Mouse (Mus musculus): ENCODE data around the gene Paqr8. TPM values are rescaled to one million over a fixed set of nuclear protein-coding genes. Genes with fewer than 3 reads are reported as not detected.

Paqr8 gene
- total and polyA plus RNA-seq, 3 experiments = 0.46 to 1.8 TPM; not detected in 1

- Histone ChIP-seq H3K4me1 (ENCODE audit: control insufficient read depth in 1 of 2, insufficient read depth in 2 of 2, low read length in 2 of 2) (no peaks in the 10 kb centered on the region), H3K9me3 (replicated peaks; ENCODE audit: insufficient read depth, low read length) (no peaks in the 10 kb centered on the region), H3K4me3 (ENCODE audit: control insufficient read depth in 1 of 2, insufficient read depth in 1 of 2, low read depth in 2 of 2, low read length in 2 of 2) (no peak overlapping the region), H3K27me3 (ENCODE audit: control insufficient read depth in 1 of 2, insufficient read depth in 2 of 2, low read length in 2 of 2) (peaks cover 0 to 5% of the 10 kb centered on the region in 2 experiments; a peak in 1 of 4 replicates), H3K36me3 (ENCODE audit: control insufficient read depth in 1 of 2, insufficient read depth in 2 of 2, low read length in 2 of 2) (no peaks in the 10 kb centered on the region), H3K27ac (ENCODE audit: control insufficient read depth, low read depth, low read length) (no peak overlapping the region), H3K79me2 (ENCODE audit: control insufficient read depth, insufficient read depth, low read length, poor library complexity) (no peaks in the 10 kb centered on the region), H3K9ac (ENCODE audit: control insufficient read depth, low read depth, low read length, poor library complexity, severe bottlenecking) (no peak overlapping the region)
- no peak for DNase-seq (ENCODE audit: low read depth, low spot score)
- no peak for TF ChIP-seq GATA1 (IDR thresholded peaks at IDR 0.05; ENCODE audit: low read depth, low read length)
- TF ChIP-seq UBTF (IDR thresholded peaks at IDR 0.05; ENCODE audit: borderline replicate concordance, insufficient read depth, low read depth, low read length) = no peak
- TF ChIP-seq USF2 (IDR thresholded peaks at IDR 0.05; ENCODE audit: borderline replicate concordance in 1 of 2, insufficient read depth in 1 of 2, low read depth in 1 of 2, low read length in 2 of 2) = no peak
- no peak for TF ChIP-seq GABPA (IDR thresholded peaks at IDR 0.05; ENCODE audit: low read depth, low read length)
- no peak for TF ChIP-seq EP300 (IDR thresholded peaks at IDR 0.05; ENCODE audit: low read depth in 1 of 2, low read length in 2 of 2)
- TF ChIP-seq MXI1 (IDR thresholded peaks at IDR 0.05; ENCODE audit: low read depth, low read length) = no peak
- no peak for TF ChIP-seq NRF1 (IDR thresholded peaks at IDR 0.05; ENCODE audit: insufficient read depth, low read depth, low read length, poor library complexity, severe bottlenecking)
- TF ChIP-seq CHD2 (IDR thresholded peaks at IDR 0.05; ENCODE audit: low read length) = no peak
- no peak for TF ChIP-seq E2F4 (IDR thresholded peaks at IDR 0.05; ENCODE audit: borderline replicate concordance, low read depth, low read length)
- TF ChIP-seq ETS1 (IDR thresholded peaks at IDR 0.05; ENCODE audit: low read depth, low read length) = no peak
These were observed 64.5 kb downstream of the Paqr8 start for GRCm38 (mm10) chr1:20954876-20955275.

GRCm38 (mm10) chr1:20969642-20970041, 79.2 kb downstream of the Paqr8 start:
- Histone ChIP-seq H3K36me3 (ENCODE audit: control insufficient read depth in 1 of 2, insufficient read depth in 2 of 2, low read length in 2 of 2) (no peaks in the 10 kb centered on the region), H3K4me3 (ENCODE audit: control insufficient read depth in 1 of 2, insufficient read depth in 1 of 2, low read depth in 2 of 2, low read length in 2 of 2) (no peak overlapping the region), H3K27me3 (ENCODE audit: control insufficient read depth in 1 of 2, insufficient read depth in 2 of 2, low read length in 2 of 2) (no peaks in the 10 kb centered on the region; a peak in 2 of 4 replicates), H3K4me1 (ENCODE audit: control insufficient read depth in 1 of 2, insufficient read depth in 2 of 2, low read length in 2 of 2) (no peaks in the 10 kb centered on the region), H3K9me3 (replicated peaks; ENCODE audit: insufficient read depth, low read length) (no peaks in the 10 kb centered on the region), H3K27ac (ENCODE audit: control insufficient read depth, low read depth, low read length) (no peak overlapping the region), H3K79me2 (ENCODE audit: control insufficient read depth, insufficient read depth, low read length, poor library complexity) (no peaks in the 10 kb centered on the region), H3K9ac (ENCODE audit: control insufficient read depth, low read depth, low read length, poor library complexity, severe bottlenecking) (no peak overlapping the region)
- no peak for TF ChIP-seq MAFK (IDR thresholded peaks at IDR 0.05; ENCODE audit: borderline replicate concordance, low read depth, low read length)
- TF ChIP-seq MXI1 (IDR thresholded peaks at IDR 0.05; ENCODE audit: low read depth, low read length) = no peak
- no peak for TF ChIP-seq POLR2A (IDR thresholded peaks at IDR 0.05; ENCODE audit: control insufficient read depth in 1 of 2, insufficient read depth in 1 of 2, low read depth in 1 of 2, low read length in 2 of 2, poor library complexity in 1 of 2)
- TF ChIP-seq EP300 (IDR thresholded peaks at IDR 0.05; ENCODE audit: low read depth in 1 of 2, low read length in 2 of 2) = no peak
- TF ChIP-seq NELFE (IDR thresholded peaks at IDR 0.05; ENCODE audit: low read depth, low read length) = no peak
- no peak for TF ChIP-seq NRF1 (IDR thresholded peaks at IDR 0.05; ENCODE audit: insufficient read depth, low read depth, low read length, poor library complexity, severe bottlenecking)
- TF ChIP-seq GATA1 (IDR thresholded peaks at IDR 0.05; ENCODE audit: low read depth, low read length) = no peak
- TF ChIP-seq CHD2 (IDR thresholded peaks at IDR 0.05; ENCODE audit: low read length) = no peak
- TF ChIP-seq TAL1 (IDR thresholded peaks at IDR 0.05; ENCODE audit: low read length) = no peak
- TF ChIP-seq UBTF (IDR thresholded peaks at IDR 0.05; ENCODE audit: borderline replicate concordance, insufficient read depth, low read depth, low read length) = no peak
- no peak for TF ChIP-seq ZNF384 (IDR thresholded peaks at IDR 0.05; ENCODE audit: low read depth, low read length)
- TF ChIP-seq JUND (IDR thresholded peaks at IDR 0.05; ENCODE audit: low read depth, low read length) = no peak
- no peak for TF ChIP-seq CTCF (IDR thresholded peaks at IDR 0.05 in 2 of 3, conservative IDR thresholded peaks at IDR 0.05 in 1 of 3; ENCODE audit: control insufficient read depth in 1 of 3, insufficient read depth in 1 of 3, low read depth in 2 of 3, low read length in 3 of 3, poor library complexity in 1 of 3, severe bottlenecking in 1 of 3)
- no peak for TF ChIP-seq MAZ (IDR thresholded peaks at IDR 0.05; ENCODE audit: low read depth, low read length)
- TF ChIP-seq HCFC1 (IDR thresholded peaks at IDR 0.05; ENCODE audit: low read depth, low read length) = no peak
- DNase-seq (ENCODE audit: low read depth, low spot score) = no peak
